Comparison of ENCODE assay signal across 10 mouse cellular contexts in genomic region chr1:120037021-120037683, GRCm38 (mm10). TPM values are rescaled to one million over a fixed set of nuclear protein-coding genes. Genes with fewer than 3 reads are reported as not detected.
DNase-seq lines count a peak whose midpoint lies in the region; ATAC-seq lines count a peak whose summit lies in the region.
"Had no signal": no experiment of that assay in that cellular context is flagged by ENCODE, and none has a peak within 500 bp of the region (broad histone marks: within the 10 kb centered on the region; RNA-seq: fewer than 3 reads in every experiment).

No protein-coding gene starts in this region.

- no peaks in the 10 kb centered on the region for H3K27me3 ChIP-seq in kidney, embryonic 14.5 days (ENCODE audit: control insufficient read depth, insufficient read depth, low read length)
- H3K27me3 ChIP-seq: Patski had no signal

- no peaks in the 10 kb centered on the region for H3K36me3 ChIP-seq in kidney, embryonic 14.5 days (ENCODE audit: control insufficient read depth, insufficient read depth, low read length)

- H3K4me1 ChIP-seq in kidney, embryonic 14.5 days (ENCODE audit: control insufficient read depth, insufficient read depth, low read length) = no peaks in the 10 kb centered on the region; the same call in 1 of the 2 replicates

- 60% methylated on average over 9 of the region's 9 CpGs for whole genome bisulfite sequencing in kidney, embryonic 14.5 days
- 55% methylated on average over 9 of the region's 9 CpGs for WGBS in large intestine, adult 2 months

- no peak overlapping the region for H3K4me2 ChIP-seq in kidney, embryonic 14.5 days (replicated peaks; ENCODE audit: low read depth, low read length)

- peak; percentile 68 for DNase-seq in kidney, adult 18-20 months
- peak; percentile 44 for DNase-seq in Muller cell, postnatal 12 days (ENCODE audit: inconsistent ontology term)
- peak; percentile 62 for DNase-seq in adrenal gland, postnatal 10 days
- DNase-seq in large intestine, adult 2 months (ENCODE audit: low read depth, low spot score) = peak; percentile 25
- no peak for DNase-seq in right cerebral cortex, postnatal 14 days
- no peak for DNase-seq in left cerebral cortex, postnatal 25 days (ENCODE audit: low spot score in 2 of 2)
- DNase-seq: cerebellum, adult 8-10 months; thymus, postnatal 25 days had no signal

- no peak overlapping the region for H3K27ac ChIP-seq in kidney, embryonic 14.5 days (ENCODE audit: low read depth, low read length)

- H3K9ac ChIP-seq in kidney, embryonic 14.5 days (ENCODE audit: low read depth, low read length) = no peak overlapping the region

- intact Hi-C loops in left cerebral cortex, postnatal 25 days (cut with DNase I) = no loop called here

- H3K4me3 ChIP-seq in kidney, embryonic 14.5 days (ENCODE audit: low read length) = no peak overlapping the region

- no peaks in the 10 kb centered on the region for H3K9me3 ChIP-seq in kidney, embryonic 14.5 days (ENCODE audit: control insufficient read depth, low read length)

- ATAC-seq in kidney, embryonic 14.5 days (ENCODE audit: low FRiP score, low TSS enrichment) = no peak; the same call in 1 of the 2 replicates
- ATAC-seq: Patski had no signal

RNA-seq across cellular contexts. Expression of gene Sctr, which starts 30.5 kb away (rescaled TPM):
- 0.34 and 0.40 TPM in 2 replicates for polyA plus RNA-seq in kidney, embryonic 14.5 days (2014; fragmentation: Nextera tagmentation; extraction: Ambion mirVana)
- 10 to 100 TPM; 12.7 to 17.7 TPM for total RNA-seq in adrenal gland, postnatal 10 days (2021)
- polyA plus RNA-seq in large intestine, adult 2 months (2012; rRNA removed) = 0.67 and 0.78 TPM in 2 replicates
- under 1 TPM; 0.53 to 0.62 TPM for total RNA-seq in left cerebral cortex, postnatal 25 days (2021)

RNA-seq across cellular contexts. Expression of gene Tmem37, which starts 36.7 kb away (rescaled TPM):
- polyA plus RNA-seq in kidney, embryonic 14.5 days (2014; fragmentation: Nextera tagmentation; extraction: Ambion mirVana) = 40.5 and 44.1 TPM in 2 replicates
- 10 to 100 TPM; 24.6 to 25.8 TPM for total RNA-seq in adrenal gland, postnatal 10 days (2021)
- 73.0 and 108 TPM in 2 replicates for polyA plus RNA-seq in large intestine, adult 2 months (2012; rRNA removed)
- 1 to 10 TPM; 1.2 to 1.3 TPM for total RNA-seq in left cerebral cortex, postnatal 25 days (2021)

RNA-seq across cellular contexts. Expression of gene Cfap221, which starts 40.1 kb away (rescaled TPM):
- 0.21 and 0.35 TPM in 2 replicates for polyA plus RNA-seq in kidney, embryonic 14.5 days (2014; fragmentation: Nextera tagmentation; extraction: Ambion mirVana)
- total RNA-seq in adrenal gland, postnatal 10 days (2021) = under 1 TPM; 0.39 to 0.70 TPM
- polyA plus RNA-seq in large intestine, adult 2 months (2012; rRNA removed) = not detected in 2 replicates
- under 1 TPM; 0.57 to 0.69 TPM for total RNA-seq in left cerebral cortex, postnatal 25 days (2021)

Comparison
In these comparisons a context has a peak if more than half of its experiments do, and no peak if none do; other contexts are left out.
1. DNase-seq: peak in kidney, adult 18-20 months (single experiment), Muller cell, postnatal 12 days (single experiment), adrenal gland, postnatal 10 days (single experiment) and large intestine, adult 2 months (single experiment); none in right cerebral cortex, postnatal 14 days (single experiment) and left cerebral cortex, postnatal 25 days (0 of 2).
2. RNA of gene Sctr, which starts 30.5 kb away (total RNA-seq): 12.7 to 17.7 TPM in adrenal gland, postnatal 10 days; 0.53 to 0.62 TPM in left cerebral cortex, postnatal 25 days; every median in the first group is over 4 times any median in the second.
3. RNA of gene Tmem37, which starts 36.7 kb away (total RNA-seq): 24.6 to 25.8 TPM in adrenal gland, postnatal 10 days; 1.2 to 1.3 TPM in left cerebral cortex, postnatal 25 days; every median in the first group is over 10 times any median in the second.